Comparison of ENCODE assay signal across 10 mouse cellular contexts in genomic region chr7:48879574-48879973, GRCm38 (mm10). TPM values are rescaled to one million over a fixed set of nuclear protein-coding genes. Genes with fewer than 3 reads are reported as not detected.
DNase-seq lines count a peak whose midpoint lies in the region; ATAC-seq and TF ChIP-seq lines count a peak whose summit lies in the region.
"Had no signal": no experiment of that assay in that cellular context is flagged by ENCODE, and none has a peak within 500 bp of the region (broad histone marks: within the 10 kb centered on the region; RNA-seq: fewer than 3 reads in every experiment).

No protein-coding gene starts in this region.

- H3K36me3 ChIP-seq in forebrain, embryonic 10.5 days (replicated peaks): peaks cover 48% of the 10 kb centered on the region
- H3K36me3 ChIP-seq in forebrain, postnatal 0 days (ENCODE audit: insufficient read depth): no peaks in the 10 kb centered on the region
- peaks cover 50% of the 10 kb centered on the region for H3K36me3 ChIP-seq in G1E (replicated peaks)
- peaks cover 6% of the 10 kb centered on the region; the same call in 1 of the 2 replicates for H3K36me3 ChIP-seq in hindbrain, embryonic 11.5 days (ENCODE audit: control insufficient read depth, insufficient read depth, low read length)
- peaks cover 50% of the 10 kb centered on the region for H3K36me3 ChIP-seq in liver, embryonic 14.5 days (replicated peaks; ENCODE audit: control insufficient read depth, insufficient read depth, low read depth)

- DNase-seq in forebrain, embryonic 10.5 days (ENCODE audit: extremely low spot score, low spot score): no peak
- no peak for DNase-seq in forebrain, postnatal 0 days
- DNase-seq in G1E (ENCODE audit: low spot score): no peak
- DNase-seq in hindbrain, embryonic 11.5 days (ENCODE audit: low spot score): no peak
- peak in 1 of 3 experiments; percentile 28 for DNase-seq in liver, embryonic 14.5 days (ENCODE audit: low read depth in 3 of 3, low spot score in 3 of 3)
- DNase-seq in gastrocnemius, postnatal 25 days: no peak
- DNase-seq in cerebellum, adult 8-10 months: no peak
- DNase-seq in frontal cortex, postnatal 25 days (ENCODE audit: low spot score in 2 of 2): no peak
- DNase-seq: adrenal gland, postnatal 14 days; gastrocnemius, postnatal 36 days had no signal

- TF ChIP-seq CTCF in forebrain, postnatal 0 days (IDR thresholded peaks at IDR 0.05; ENCODE audit: low read depth): no peak
- no peak for TF ChIP-seq CTCF in G1E (IDR thresholded peaks at IDR 0.05; ENCODE audit: low read depth, low read length)
- TF ChIP-seq CTCF in liver, embryonic 14.5 days (IDR thresholded peaks at IDR 0.05; ENCODE audit: low read depth): peak; percentile 28; the same call in 1 of the 2 replicates

- peak overlapping the region; percentile 93 for H3K4me3 ChIP-seq in forebrain, embryonic 10.5 days
- H3K4me3 ChIP-seq in forebrain, postnatal 0 days (ENCODE audit: low read depth, low read length): no peak overlapping the region
- H3K4me3 ChIP-seq in G1E (ENCODE audit: low read depth, low read length): peak overlapping the region; percentile 62
- H3K4me3 ChIP-seq in hindbrain, embryonic 11.5 days (ENCODE audit: low read depth, low read length): peak overlapping the region; percentile 0; the same call in 1 of the 2 replicates
- H3K4me3 ChIP-seq in liver, embryonic 14.5 days (ENCODE audit: insufficient read depth in 1 of 2, low read depth in 2 of 2, low read length in 2 of 2): peak overlapping the region; percentile 83 to 99

- no peak overlapping the region; the same call in 1 of the 2 replicates for H3K4me2 ChIP-seq in forebrain, postnatal 0 days (ENCODE audit: low read depth)
- peak overlapping the region; percentile 36 for H3K4me2 ChIP-seq in hindbrain, embryonic 11.5 days (replicated peaks; ENCODE audit: low read depth, low read length)
- peak overlapping the region; percentile 96 for H3K4me2 ChIP-seq in liver, embryonic 14.5 days (ENCODE audit: low read depth)

- TF ChIP-seq EP300 in liver, embryonic 14.5 days (IDR thresholded peaks at IDR 0.05; ENCODE audit: low read depth): no peak

- no peak overlapping the region for H3K9ac ChIP-seq in forebrain, postnatal 0 days
- no peak overlapping the region for H3K9ac ChIP-seq in hindbrain, embryonic 11.5 days (ENCODE audit: low read depth, low read length)
- peak overlapping the region; percentile 83 for H3K9ac ChIP-seq in liver, embryonic 14.5 days (replicated peaks)

- no peaks in the 10 kb centered on the region for H3K9me3 ChIP-seq in forebrain, embryonic 10.5 days
- H3K9me3 ChIP-seq in forebrain, postnatal 0 days (ENCODE audit: low read length): no peaks in the 10 kb centered on the region
- no peaks in the 10 kb centered on the region for H3K9me3 ChIP-seq in G1E (replicated peaks)
- no peaks in the 10 kb centered on the region for H3K9me3 ChIP-seq in hindbrain, embryonic 11.5 days (ENCODE audit: control insufficient read depth, low read length)
- H3K9me3 ChIP-seq in liver, embryonic 14.5 days (ENCODE audit: control insufficient read depth, low read length): no peaks in the 10 kb centered on the region

- H3K27ac ChIP-seq in forebrain, embryonic 10.5 days: no peak overlapping the region
- H3K27ac ChIP-seq in forebrain, postnatal 0 days (ENCODE audit: low read depth, low read length): no peak overlapping the region
- no peak overlapping the region for H3K27ac ChIP-seq in hindbrain, embryonic 11.5 days (ENCODE audit: low read depth, low read length)
- H3K27ac ChIP-seq in liver, embryonic 14.5 days: peak overlapping the region; percentile 53

- 75% methylated on average over 3 of the region's 3 CpGs for WGBS in forebrain, embryonic 10.5 days
- WGBS in forebrain, postnatal 0 days: 40% methylated on average over 3 of the region's 3 CpGs
- 65% methylated on average over 3 of the region's 3 CpGs for WGBS in hindbrain, embryonic 11.5 days
- WGBS in liver, embryonic 14.5 days (ENCODE audit: insufficient replicate concordance): 41% methylated on average over 3 of the region's 3 CpGs

- peaks cover 28% of the 10 kb centered on the region for H3K4me1 ChIP-seq in forebrain, embryonic 10.5 days
- H3K4me1 ChIP-seq in forebrain, postnatal 0 days (ENCODE audit: insufficient read depth): no peaks in the 10 kb centered on the region
- peaks cover 47% of the 10 kb centered on the region for H3K4me1 ChIP-seq in G1E (ENCODE audit: insufficient read depth, low read depth, low read length)
- H3K4me1 ChIP-seq in hindbrain, embryonic 11.5 days (replicated peaks; ENCODE audit: control insufficient read depth, insufficient read depth, low read length): no peaks in the 10 kb centered on the region; the same call in 1 of the 2 replicates
- peaks cover 12 to 13% of the 10 kb centered on the region in 2 experiments for H3K4me1 ChIP-seq in liver, embryonic 14.5 days (replicated peaks; ENCODE audit: control insufficient read depth in 2 of 2, insufficient read depth in 2 of 2, low read length in 1 of 2)

- peaks cover 27% of the 10 kb centered on the region for H3K27me3 ChIP-seq in forebrain, embryonic 10.5 days (ENCODE audit: poor library complexity, severe bottlenecking)
- H3K27me3 ChIP-seq in forebrain, postnatal 0 days (ENCODE audit: insufficient read depth, low read length): peaks cover 11% of the 10 kb centered on the region
- H3K27me3 ChIP-seq in G1E (ENCODE audit: insufficient read depth, low read length): peaks cover 12% of the 10 kb centered on the region
- peaks cover 8% of the 10 kb centered on the region for H3K27me3 ChIP-seq in hindbrain, embryonic 11.5 days (ENCODE audit: control insufficient read depth, insufficient read depth, low read length)
- peaks cover 10% of the 10 kb centered on the region for H3K27me3 ChIP-seq in liver, embryonic 14.5 days (ENCODE audit: control insufficient read depth, insufficient read depth, low read length)

- ATAC-seq in forebrain, postnatal 0 days: no peak
- no peak for ATAC-seq in G1E (ENCODE audit: extremely low read depth, insufficient number of reproducible peaks, low FRiP score, poor library complexity, severe bottlenecking)
- no peak for ATAC-seq in hindbrain, embryonic 11.5 days (ENCODE audit: low FRiP score)
- ATAC-seq in liver, embryonic 14.5 days (ENCODE audit: insufficient read depth): no peak

RNA-seq across cellular contexts. Expression of gene E2f8, which starts 1.8 kb away (rescaled TPM):
- 19.3 and 19.5 TPM in 2 replicates for polyA plus RNA-seq in forebrain, embryonic 10.5 days (2016; fragmentation: Nextera tagmentation; extraction: Ambion mirVana)
- total RNA-seq in forebrain, postnatal 0 days (2014; rRNA removed): 0.92 and 2.0 TPM in 2 replicates
- polyA plus RNA-seq in forebrain, postnatal 0 days (2015; fragmentation: Nextera tagmentation; extraction: Ambion mirVana): 1.0 and 1.1 TPM in 2 replicates
- total RNA-seq in G1E (2014; fragmentation: Nextera tagmentation) (111 and 133 TPM in 2 replicates), G1E (2017) (21.8 and 25.0 TPM in 2 replicates)
- polyA plus RNA-seq in G1E (2012): 29.1 and 35.0 TPM in 2 replicates
- polyA plus RNA-seq in hindbrain, embryonic 11.5 days (2014; fragmentation: Nextera tagmentation; extraction: Ambion mirVana): 12.9 and 17.1 TPM in 2 replicates
- polyA plus RNA-seq in liver, embryonic 14.5 days (2012; rRNA removed): 23.6 and 25.9 TPM in 2 replicates
- 28.2 and 32.0 TPM in 2 replicates for polyA plus RNA-seq in liver, embryonic 14.5 days (2014; fragmentation: Nextera tagmentation; extraction: Ambion mirVana)
- under 1 TPM; 0.33 to 0.67 TPM for total RNA-seq in gastrocnemius, postnatal 25 days (2021)

RNA-seq across cellular contexts. Expression of gene Nav2, which starts 28.9 kb away (rescaled TPM):
- polyA plus RNA-seq in forebrain, embryonic 10.5 days (2016; fragmentation: Nextera tagmentation; extraction: Ambion mirVana): 4.5 and 6.1 TPM in 2 replicates
- total RNA-seq in forebrain, postnatal 0 days (2014; rRNA removed): 44.0 and 46.9 TPM in 2 replicates
- polyA plus RNA-seq in forebrain, postnatal 0 days (2015; fragmentation: Nextera tagmentation; extraction: Ambion mirVana): 8.5 and 16.3 TPM in 2 replicates
- total RNA-seq in G1E (2014; fragmentation: Nextera tagmentation) (not detected in 2 replicates), G1E (2017) (0.52 and 1.0 TPM in 2 replicates)
- polyA plus RNA-seq in G1E (2012): 0.01 TPM in 1 of 2 replicates, not detected in the other
- 22.6 and 36.1 TPM in 2 replicates for polyA plus RNA-seq in hindbrain, embryonic 11.5 days (2014; fragmentation: Nextera tagmentation; extraction: Ambion mirVana)
- polyA plus RNA-seq in liver, embryonic 14.5 days (2012; rRNA removed): 1.3 and 1.5 TPM in 2 replicates
- polyA plus RNA-seq in liver, embryonic 14.5 days (2014; fragmentation: Nextera tagmentation; extraction: Ambion mirVana): 1.6 and 2.0 TPM in 2 replicates
- total RNA-seq in gastrocnemius, postnatal 25 days (2021): 10 to 100 TPM; 29.5 to 30.0 TPM

RNA-seq across cellular contexts. Expression of gene Csrp3, which starts 31.7 kb away (rescaled TPM):
- 0.31 TPM in 1 of 2 replicates, not detected in the other for polyA plus RNA-seq in forebrain, embryonic 10.5 days (2016; fragmentation: Nextera tagmentation; extraction: Ambion mirVana)
- 1.2 TPM in 1 of 2 replicates, not detected in the other for total RNA-seq in forebrain, postnatal 0 days (2014; rRNA removed)
- not detected in 2 replicates for polyA plus RNA-seq in forebrain, postnatal 0 days (2015; fragmentation: Nextera tagmentation; extraction: Ambion mirVana)
- total RNA-seq in G1E (2014; fragmentation: Nextera tagmentation) (not detected in 2 replicates), G1E (2017) (0.23 TPM in 1 of 2 replicates, not detected in the other)
- not detected in 2 replicates for polyA plus RNA-seq in G1E (2012)
- polyA plus RNA-seq in hindbrain, embryonic 11.5 days (2014; fragmentation: Nextera tagmentation; extraction: Ambion mirVana): 0.70 TPM in 1 of 2 replicates, not detected in the other
- 0.07 TPM in 1 of 2 replicates, not detected in the other for polyA plus RNA-seq in liver, embryonic 14.5 days (2012; rRNA removed)
- polyA plus RNA-seq in liver, embryonic 14.5 days (2014; fragmentation: Nextera tagmentation; extraction: Ambion mirVana): 0.30 TPM in 1 of 2 replicates, not detected in the other
- 1,000 to 10,000 TPM in 1 of 2 experiments, 100 to 1,000 TPM in 1; 118 to 1,199 TPM for total RNA-seq in gastrocnemius, postnatal 25 days (2021)
